Mouse (Mus musculus) stomach, embryonic 15.5 days (tissue): ENCODE measurements around the gene Galntl6. TPM values are rescaled to one million over a fixed set of nuclear protein-coding genes. Genes with fewer than 3 reads are reported as not detected.

Experiments used
- ATAC-seq: fragments of 200-750 bp; cut with Nextera tagmentation; 2 replicates; pipeline ENCODE4 v1.8.0; 2017; ENCODE audit warnings: low read depth, moderate number of reproducible peaks, moderate TSS enrichment; ENCODE audit not compliant: insufficient read depth, low FRiP score
- H3K27ac ChIP-seq: fragments of 300-500 bp; sonication (generic); 2 replicates; pipeline ENCODE4 v1.5.1; 2015; ENCODE audit warnings: mild to moderate bottlenecking, inconsistent platforms
- H3K27me3 ChIP-seq: fragments of 300-500 bp; sonication (generic); replicated peaks from 2 replicates; pipeline ENCODE4 v1.6.1; 2015; ENCODE audit warnings: inconsistent platforms
- H3K36me3 ChIP-seq: fragments of 300-500 bp; sonication (generic); 2 replicates; pipeline ENCODE4 v1.6.1; 2015; ENCODE audit warnings: inconsistent platforms
- H3K4me1 ChIP-seq: fragments of 300-500 bp; sonication (generic); 2 replicates; pipeline ENCODE4 v1.6.1; 2015; ENCODE audit warnings: inconsistent platforms
- H3K4me2 ChIP-seq: fragments of 300-500 bp; sonication (generic); 2 replicates; pipeline ENCODE4 v1.6.1; 2015; ENCODE audit warnings: mild to moderate bottlenecking, inconsistent platforms
- H3K4me3 ChIP-seq: fragments of 300-500 bp; sonication (generic); replicated peaks from 2 replicates; pipeline ENCODE4 v1.5.1; 2015; ENCODE audit warnings: inconsistent platforms
- H3K9ac ChIP-seq: fragments of 300-500 bp; sonication (generic); 2 replicates; pipeline ENCODE4 v1.6.1; 2015; ENCODE audit warnings: inconsistent platforms
- H3K9me3 ChIP-seq: fragments of 300-500 bp; sonication (generic); 2 replicates; pipeline ENCODE4 v1.6.1; 2016; ENCODE audit warnings: inconsistent platforms
- WGBS: fragments of 180-500 bp; shearing (Covaris S2); methylation state at CpG from one replicate; pipeline ENCODE4 v1.1.7; 2015; 5-methylcytosine and 5-hydroxymethylcytosine counted together
- polyA plus RNA-seq: library from polyadenylated mRNA; unstranded; fragments of >200 nt; fragmentation: Nextera tagmentation; extraction: Ambion mirVana; gene quantifications from 2 replicates; pipeline ENCODE4 v1.2.1, GENCODE M21; 2015

Gene Galntl6
- polyA plus RNA-seq, 1 experiment from 2014 or later, result 1.7 TPM

DNA sequence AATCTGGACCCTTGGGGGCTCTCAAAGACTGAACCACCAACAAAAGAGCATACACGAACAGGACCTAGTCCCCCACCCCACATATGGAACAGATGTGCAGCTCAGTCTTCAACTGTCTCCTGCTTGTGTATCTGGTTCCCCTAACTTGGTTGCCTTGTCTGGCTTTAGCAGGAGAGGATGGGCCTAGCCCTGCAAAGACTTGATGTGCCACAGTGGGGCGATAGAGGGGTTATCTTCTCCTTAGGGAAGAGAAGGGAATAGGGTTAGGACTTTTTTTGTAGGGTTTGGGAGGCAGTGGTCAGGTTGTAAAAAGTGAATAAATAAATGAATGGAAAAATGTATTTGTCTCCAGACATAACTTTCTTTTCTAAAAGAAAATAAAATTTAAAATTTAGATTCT is 678.2 kb downstream of the Galntl6 start:
- ATAC-seq, result no peak
- H3K36me3 ChIP-seq, result no peaks in the 10 kb centered on the region
- WGBS, result 43% methylated on average over 2 of the region's 2 CpGs

DNA sequence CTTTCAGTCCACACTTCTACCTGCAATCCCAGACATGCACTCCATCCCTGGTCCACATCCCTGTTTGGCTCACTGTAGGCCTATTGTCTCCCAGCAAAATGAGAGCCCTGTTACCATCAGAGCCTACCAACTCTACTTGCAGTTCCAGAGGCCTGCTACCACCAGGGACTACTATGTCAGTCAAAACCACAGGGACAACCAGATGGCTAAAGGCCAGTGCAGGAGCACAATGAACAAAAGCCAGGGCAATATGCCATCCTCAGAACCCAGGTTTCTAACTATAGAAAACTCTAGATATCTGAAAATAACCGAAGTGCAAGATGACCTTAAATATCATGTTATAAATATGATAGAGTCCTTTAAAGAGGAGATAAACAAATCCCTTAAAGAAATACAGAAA is 683.7 kb downstream of the Galntl6 start:
- WGBS, result 82% methylated on average over 1 of the region's 1 CpGs
- no peaks in the 10 kb centered on the region for H3K36me3 ChIP-seq
- H3K27ac ChIP-seq, result no peak overlapping the region
- no peaks in the 10 kb centered on the region for H3K4me1 ChIP-seq
- no peak overlapping the region for H3K4me3 ChIP-seq
- H3K9ac ChIP-seq, result no peak overlapping the region
- no peaks in the 10 kb centered on the region for H3K9me3 ChIP-seq
- no peak for ATAC-seq
- H3K4me2 ChIP-seq, result no peak overlapping the region
- H3K27me3 ChIP-seq, result no peaks in the 10 kb centered on the region

More for the DNA sequence above, 678.2 kb downstream of the Galntl6 start:
- Histone ChIP-seq H3K4me1 (no peaks in the 10 kb centered on the region), H3K4me2 (no peak overlapping the region), H3K4me3 (no peak overlapping the region), H3K9ac (no peak overlapping the region), H3K27ac (no peak overlapping the region), H3K27me3 (no peaks in the 10 kb centered on the region), H3K9me3 (no peaks in the 10 kb centered on the region)

GRCm38 (mm10) chr8:58217885-58218284 is 694.6 kb downstream of the Galntl6 start:
- no peak overlapping the region for H3K27ac ChIP-seq
- ATAC-seq, result no peak
- 41% methylated on average over 8 of the region's 8 CpGs for WGBS
- no peaks in the 10 kb centered on the region for H3K4me1 ChIP-seq
- H3K9me3 ChIP-seq, result no peaks in the 10 kb centered on the region
- no peaks in the 10 kb centered on the region for H3K27me3 ChIP-seq
- no peak overlapping the region for H3K4me2 ChIP-seq
- H3K36me3 ChIP-seq, result no peaks in the 10 kb centered on the region
- no peak overlapping the region for H3K4me3 ChIP-seq
- H3K9ac ChIP-seq, result no peak overlapping the region

DNA sequence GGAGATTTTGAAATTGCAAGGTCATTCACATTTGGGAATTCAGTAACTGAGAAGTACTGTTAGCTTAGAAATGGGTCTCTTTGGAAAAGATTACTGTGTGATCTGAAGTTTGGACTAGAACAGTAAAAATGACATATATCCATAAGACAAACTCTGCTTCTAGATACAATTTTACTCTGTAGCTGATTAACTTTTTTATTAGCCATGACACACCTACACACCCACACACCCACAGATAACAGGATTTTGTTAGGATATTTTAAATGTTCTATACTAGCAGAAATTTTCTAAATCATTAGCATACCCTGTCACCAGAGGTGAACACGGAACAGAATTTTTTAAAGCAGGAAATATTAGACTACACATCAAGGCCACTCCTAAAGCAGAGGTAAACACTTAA is 722.7 kb downstream of the Galntl6 start:
- Histone ChIP-seq H3K4me2 (no peak overlapping the region), H3K4me1 (no peaks in the 10 kb centered on the region), H3K4me3 (no peak overlapping the region), H3K27me3 (no peaks in the 10 kb centered on the region), H3K27ac (no peak overlapping the region), H3K9ac (no peak overlapping the region), H3K36me3 (no peaks in the 10 kb centered on the region), H3K9me3 (no peaks in the 10 kb centered on the region)
- ATAC-seq, result no peak
- 77% methylated on average over 1 of the region's 1 CpGs for WGBS

- Histone ChIP-seq H3K27ac (no peak overlapping the region), H3K36me3 (no peaks in the 10 kb centered on the region), H3K27me3 (no peaks in the 10 kb centered on the region), H3K4me3 (no peak overlapping the region), H3K4me2 (no peak overlapping the region), H3K4me1 (no peaks in the 10 kb centered on the region), H3K9ac (no peak overlapping the region), H3K9me3 (no peaks in the 10 kb centered on the region)
- WGBS, result 12% methylated on average over 1 of the region's 1 CpGs
- ATAC-seq, result no peak
These were observed 765.5 kb downstream of the Galntl6 start for GRCm38 (mm10) chr8:58146961-58147360.

DNA sequence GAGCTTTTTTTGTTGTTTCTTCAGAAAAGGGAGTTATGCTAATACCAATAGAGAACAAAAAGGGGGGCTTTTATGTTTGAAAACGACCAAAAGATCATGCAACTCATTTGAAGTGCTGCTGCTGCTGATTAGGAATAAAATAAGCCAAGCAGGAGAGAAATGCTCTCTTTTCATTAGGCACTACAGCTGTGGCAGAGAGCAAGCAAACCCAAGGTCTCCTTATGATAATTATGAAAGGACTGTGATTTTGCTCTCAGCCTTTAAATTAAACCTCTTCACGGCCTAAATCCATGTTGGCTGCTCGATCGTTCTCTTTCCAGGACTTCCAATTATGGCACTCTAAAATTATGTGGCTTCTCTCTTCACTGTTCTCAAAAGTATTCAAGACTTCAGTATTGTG is 825.7 kb downstream of the Galntl6 start:
- H3K27ac ChIP-seq, result no peak overlapping the region
- no peaks in the 10 kb centered on the region for H3K9me3 ChIP-seq
- H3K4me1 ChIP-seq, result no peaks in the 10 kb centered on the region
- H3K36me3 ChIP-seq, result no peaks in the 10 kb centered on the region
- H3K27me3 ChIP-seq, result no peaks in the 10 kb centered on the region
- H3K9ac ChIP-seq, result no peak overlapping the region
- no peak overlapping the region for H3K4me2 ChIP-seq
- no peak for ATAC-seq
- H3K4me3 ChIP-seq, result no peak overlapping the region
- 73% methylated on average over 4 of the region's 4 CpGs for WGBS

DNA sequence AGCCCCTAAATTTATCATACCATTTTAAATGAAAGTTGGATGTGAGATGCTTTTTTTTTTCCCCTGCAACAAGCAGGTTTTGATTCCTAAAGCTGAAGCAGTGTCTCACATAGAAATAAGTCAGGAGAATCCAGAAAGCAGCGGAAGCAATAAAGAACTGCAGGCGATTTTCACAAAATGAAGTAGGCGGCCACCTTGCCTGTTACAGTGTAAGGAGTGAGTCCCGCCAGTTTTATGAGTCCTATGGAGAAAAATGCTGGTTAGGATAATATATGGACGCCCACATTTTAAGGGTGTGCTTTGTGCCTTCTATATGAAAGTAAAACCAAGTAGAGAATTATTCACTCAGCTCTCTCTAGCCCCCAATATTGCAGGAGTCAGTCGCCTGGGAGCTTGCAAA is 827.5 kb downstream of the Galntl6 start:
- no peak for ATAC-seq
- Histone ChIP-seq H3K4me1 (no peaks in the 10 kb centered on the region), H3K36me3 (no peaks in the 10 kb centered on the region), H3K27me3 (no peaks in the 10 kb centered on the region), H3K9me3 (no peaks in the 10 kb centered on the region), H3K9ac (no peak overlapping the region), H3K4me2 (no peak overlapping the region), H3K27ac (no peak overlapping the region), H3K4me3 (no peak overlapping the region)
- 82% methylated on average over 6 of the region's 6 CpGs for WGBS

DNA sequence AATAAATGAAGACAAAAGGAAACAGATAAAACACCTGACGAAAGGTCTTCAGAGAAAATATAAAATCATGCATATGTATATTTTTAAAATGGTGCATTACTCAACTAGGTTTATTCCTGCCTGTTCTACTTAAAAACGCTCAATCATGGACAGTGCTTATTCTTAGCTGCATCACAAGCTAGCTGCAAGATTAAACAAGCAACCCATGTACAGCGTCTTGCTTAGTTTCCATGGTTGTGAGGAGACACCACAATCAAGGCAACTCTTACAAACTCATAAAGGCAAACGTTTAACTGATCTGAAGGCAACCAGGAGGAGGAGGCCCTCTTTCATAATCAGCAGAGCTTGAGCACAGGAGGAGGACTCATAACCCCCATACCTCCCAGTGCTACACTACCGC is 830.7 kb downstream of the Galntl6 start:
- H3K4me2 ChIP-seq, result no peak overlapping the region
- no peaks in the 10 kb centered on the region for H3K36me3 ChIP-seq
- no peak overlapping the region for H3K4me3 ChIP-seq
- H3K9ac ChIP-seq, result no peak overlapping the region
- no peak overlapping the region for H3K27ac ChIP-seq
- no peak for ATAC-seq
- H3K9me3 ChIP-seq, result no peaks in the 10 kb centered on the region
- no peaks in the 10 kb centered on the region for H3K27me3 ChIP-seq
- H3K4me1 ChIP-seq, result no peaks in the 10 kb centered on the region
- 71% methylated on average over 5 of the region's 5 CpGs for whole genome bisulfite sequencing

GRCm38 (mm10) chr8:58074611-58075010 is 837.8 kb downstream of the Galntl6 start:
- 48% methylated on average over 4 of the region's 4 CpGs for WGBS
- H3K9me3 ChIP-seq, result no peaks in the 10 kb centered on the region
- no peak overlapping the region for H3K27ac ChIP-seq
- H3K4me2 ChIP-seq, result no peak overlapping the region
- ATAC-seq, result no peak
- no peak overlapping the region for H3K9ac ChIP-seq
- no peaks in the 10 kb centered on the region for H3K4me1 ChIP-seq
- no peaks in the 10 kb centered on the region for H3K27me3 ChIP-seq
- no peak overlapping the region for H3K4me3 ChIP-seq
- no peaks in the 10 kb centered on the region for H3K36me3 ChIP-seq

GRCm38 (mm10) chr8:58073733-58074132 is 838.7 kb downstream of the Galntl6 start:
- Histone ChIP-seq H3K27ac (no peak overlapping the region), H3K4me1 (no peaks in the 10 kb centered on the region), H3K27me3 (no peaks in the 10 kb centered on the region), H3K4me2 (no peak overlapping the region), H3K9ac (no peak overlapping the region), H3K9me3 (no peaks in the 10 kb centered on the region), H3K4me3 (no peak overlapping the region), H3K36me3 (no peaks in the 10 kb centered on the region)
- ATAC-seq, result no peak
- 88% methylated on average over 1 of the region's 1 CpGs for WGBS

DNA sequence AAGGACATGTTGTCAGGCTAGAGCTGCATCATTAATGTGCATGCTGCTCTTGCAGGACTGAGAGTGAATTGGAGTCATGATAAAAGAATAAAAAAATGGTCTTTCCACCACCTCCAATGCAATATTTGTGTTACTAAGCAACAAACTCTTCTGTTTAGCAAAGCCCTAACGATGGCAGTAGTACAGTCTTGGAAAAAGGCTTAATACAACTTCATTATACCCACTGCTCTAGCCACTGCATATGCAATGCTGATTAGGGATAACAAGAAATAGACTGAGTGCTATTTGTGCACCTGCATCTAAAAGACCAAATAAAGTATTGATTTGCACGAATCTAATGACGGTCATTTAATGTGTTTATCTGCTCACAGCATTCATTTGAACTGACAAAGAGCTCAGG is 880.2 kb downstream of the Galntl6 start:
- ATAC-seq, result no peak
- WGBS, result 76% methylated on average over 3 of the region's 3 CpGs

GRCm38 (mm10) chr8:58025558-58025957 is 886.9 kb downstream of the Galntl6 start:
- Histone ChIP-seq H3K27ac (no peak overlapping the region), H3K27me3 (no peaks in the 10 kb centered on the region), H3K4me2 (no peak overlapping the region), H3K36me3 (no peaks in the 10 kb centered on the region), H3K9me3 (no peaks in the 10 kb centered on the region), H3K4me3 (no peak overlapping the region), H3K9ac (no peak overlapping the region), H3K4me1 (no peaks in the 10 kb centered on the region)
- ATAC-seq, result no peak
- WGBS, result 82% methylated on average over 4 of the region's 4 CpGs

More for the DNA sequence above, 880.2 kb downstream of the Galntl6 start:
- Histone ChIP-seq H3K27me3 (no peaks in the 10 kb centered on the region), H3K4me3 (no peak overlapping the region), H3K27ac (no peak overlapping the region), H3K36me3 (no peaks in the 10 kb centered on the region), H3K4me1 (no peaks in the 10 kb centered on the region), H3K4me2 (no peak overlapping the region), H3K9ac (no peak overlapping the region), H3K9me3 (no peaks in the 10 kb centered on the region)

DNA sequence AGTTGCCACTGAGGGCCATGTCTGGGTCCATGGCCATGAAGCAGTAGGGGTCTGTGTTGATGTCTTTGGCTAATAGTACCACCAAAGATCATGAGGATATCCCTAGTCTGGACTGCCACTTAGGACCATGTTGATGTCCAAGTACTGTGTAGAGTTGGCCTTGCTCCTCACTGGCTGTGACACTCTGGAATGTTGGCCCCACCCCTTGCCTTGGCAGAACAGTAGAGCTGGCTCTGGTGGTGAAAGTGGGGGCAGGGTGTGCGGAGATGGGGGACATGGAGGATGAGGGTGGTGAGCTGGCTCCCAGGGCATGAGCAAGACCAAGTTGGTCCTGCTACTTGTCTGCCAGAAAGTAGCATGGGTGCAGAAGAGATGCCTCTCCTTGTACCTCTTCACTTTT is 887.3 kb downstream of the Galntl6 start:
- no peak overlapping the region for H3K27ac ChIP-seq
- no peak overlapping the region for H3K9ac ChIP-seq
- no peaks in the 10 kb centered on the region for H3K4me1 ChIP-seq
- no peak for ATAC-seq
- H3K4me2 ChIP-seq, result no peak overlapping the region
- H3K36me3 ChIP-seq, result no peaks in the 10 kb centered on the region
- H3K9me3 ChIP-seq, result no peaks in the 10 kb centered on the region
- H3K4me3 ChIP-seq, result no peak overlapping the region
- 91% methylated on average over 1 of the region's 1 CpGs for WGBS
- H3K27me3 ChIP-seq, result no peaks in the 10 kb centered on the region
